Mouse (Mus musculus) testis, postnatal 14 days (tissue): Measurements from ENCODE around the gene Olfr617.
"Not testable (repeated sequence)": the region's sequence is repeated elsewhere in the genome, so short reads cannot be mapped to it uniquely, and the experiment has no call there.

ENCODE experiments used
- DNase-seq: peaks from one replicate; pipeline ENCODE4 v3.0.0; 2021; ENCODE audit warnings: low spot score

Gene Olfr617

GRCm38 (mm10) chr7:103572761-103573160, at the start of gene Olfr617:
Olfr617 (plus strand) TSS chr7:103573061.
- DNase-seq, result no peak

DNA sequence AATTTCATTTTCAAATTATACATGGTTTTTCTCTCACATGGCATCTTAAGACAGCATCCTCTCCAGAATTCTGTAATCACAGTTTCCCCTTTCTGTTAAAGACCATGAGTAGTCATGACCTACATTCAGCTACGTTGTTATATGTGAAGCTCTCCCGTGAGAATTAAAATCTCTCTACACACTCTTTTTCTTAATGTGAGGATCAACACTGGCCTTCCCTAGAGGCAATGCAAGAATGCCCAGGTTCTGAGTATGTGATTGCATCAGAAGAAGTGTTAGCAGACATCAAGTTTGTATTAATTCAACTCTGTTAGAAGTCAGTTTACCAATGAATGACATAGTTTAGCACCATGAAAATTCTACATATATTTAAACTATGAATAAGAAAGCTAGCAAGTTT, 30.2 kb upstream of the Olfr617 start, which contains the start of gene Olfr612:
Gene Olfr612 (minus strand): TSS at position 101 of the 400 bp plus-strand sequence.
- not testable (repeated sequence) for DNase-seq

DNA sequence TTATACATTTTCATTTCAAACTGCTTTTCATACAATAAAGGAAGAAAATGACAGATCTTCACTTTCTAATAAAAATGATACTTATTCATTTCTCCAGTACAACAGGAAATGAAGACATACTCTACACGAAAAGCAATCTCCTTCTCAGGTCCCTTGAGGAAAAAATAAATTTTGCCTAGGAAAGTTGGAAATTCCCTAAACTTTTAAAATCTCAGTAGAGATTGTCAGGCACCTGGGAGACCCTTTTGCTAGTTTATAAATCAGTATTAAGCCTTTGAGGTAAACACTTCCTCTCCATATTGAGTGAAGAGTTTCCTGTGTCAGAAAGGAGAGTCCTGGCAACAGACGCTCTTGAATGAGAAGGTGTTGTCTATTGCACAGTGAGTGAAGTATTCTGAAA, 25.1 kb upstream of the Olfr617 start, which contains the start of gene Olfr613:
Gene Olfr613 (plus strand): TSS at position 301 of the 400 bp plus-strand sequence.
- no peak for DNase-seq

GRCm38 (mm10) chr7:103555779-103556178, 17.1 kb upstream of the Olfr617 start, which contains the start of gene Olfr615:
Olfr615 (plus strand) TSS chr7:103556079.
- no peak for DNase-seq

GRCm38 (mm10) chr7:103569043-103569442, 3.8 kb upstream of the Olfr617 start, which contains the start of gene Olfr616:
Olfr616 (minus strand) TSS chr7:103569143.
- no peak for DNase-seq

- DNase-seq, result no peak
Measured at GRCm38 (mm10) chr7:103589803-103590202, 16.9 kb downstream of the Olfr617 start, which contains the start of gene Olfr618. Olfr618 (plus strand) TSS chr7:103590103.

DNA sequence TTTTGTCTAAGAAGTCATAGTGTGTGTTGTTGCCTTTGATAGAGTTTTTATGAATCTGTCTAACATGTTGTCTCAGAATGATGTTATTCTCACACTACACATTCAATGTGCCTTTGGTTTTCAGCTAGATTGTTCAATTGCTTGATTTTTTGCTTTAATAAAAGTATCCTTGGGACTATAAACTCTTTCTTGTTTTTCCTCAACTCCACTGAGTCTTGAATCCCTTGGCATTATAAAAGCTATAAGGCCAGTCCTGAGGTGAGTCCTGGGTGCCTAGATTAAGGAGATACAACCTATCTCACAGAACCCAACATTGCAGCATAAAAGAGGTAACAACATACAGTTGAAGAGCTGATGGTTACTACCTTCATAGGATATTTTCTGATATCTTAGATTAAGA, 27.4 kb downstream of the Olfr617 start, which contains the start of gene Olfr619:
Gene Olfr619 (plus strand): TSS at position 301 of the 400 bp plus-strand sequence.
- DNase-seq, result no peak

- no peak for DNase-seq
Measured at GRCm38 (mm10) chr7:103607425-103607824, 34.6 kb downstream of the Olfr617 start.

- no peak for DNase-seq
Measured at GRCm38 (mm10) chr7:103612434-103612833, 39.6 kb downstream of the Olfr617 start, which contains the start of gene Olfr620. Olfr620 (minus strand) TSS chr7:103612534.
